Mouse (Mus musculus) kidney, postnatal 10 days (tissue): ENCODE results near the gene Zbtb16.

Source experiments
- DNase-seq: peaks from one replicate; pipeline ENCODE4 v3.0.0; 2021; ENCODE audit warnings: mixed read lengths

Gene Zbtb16

DNA sequence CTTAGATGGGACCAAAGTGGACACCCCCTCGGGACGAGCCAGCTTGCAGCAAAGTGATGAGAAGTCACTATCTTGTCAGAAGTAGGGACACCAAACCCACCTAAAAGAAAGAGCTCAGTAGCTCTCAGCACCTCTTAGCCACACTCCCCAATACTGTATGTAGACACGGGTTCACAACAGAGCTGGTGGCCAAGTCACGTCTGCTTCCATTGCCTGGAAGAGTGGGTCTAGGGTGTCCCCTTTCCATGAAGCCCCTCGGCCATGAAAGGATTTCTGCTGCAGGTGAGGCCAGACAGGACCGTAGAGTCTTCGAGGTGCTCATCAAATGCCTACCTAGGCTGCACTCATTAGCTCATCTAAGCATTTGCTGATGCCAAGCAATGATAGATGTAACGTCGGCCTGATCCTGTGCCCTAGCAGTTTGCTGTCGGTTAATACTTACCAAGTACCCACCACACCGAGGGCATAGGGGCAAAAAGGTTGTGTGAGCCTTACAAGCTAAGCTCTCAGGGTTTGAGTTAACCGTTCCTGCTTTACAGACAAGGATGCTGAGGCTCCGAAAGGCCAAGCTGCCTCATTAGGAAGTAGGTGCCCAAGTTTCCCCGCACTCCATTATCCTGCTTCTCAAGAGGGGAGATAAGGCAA, 94.5 kb downstream of the Zbtb16 start:
- no peak for DNase-seq

DNA sequence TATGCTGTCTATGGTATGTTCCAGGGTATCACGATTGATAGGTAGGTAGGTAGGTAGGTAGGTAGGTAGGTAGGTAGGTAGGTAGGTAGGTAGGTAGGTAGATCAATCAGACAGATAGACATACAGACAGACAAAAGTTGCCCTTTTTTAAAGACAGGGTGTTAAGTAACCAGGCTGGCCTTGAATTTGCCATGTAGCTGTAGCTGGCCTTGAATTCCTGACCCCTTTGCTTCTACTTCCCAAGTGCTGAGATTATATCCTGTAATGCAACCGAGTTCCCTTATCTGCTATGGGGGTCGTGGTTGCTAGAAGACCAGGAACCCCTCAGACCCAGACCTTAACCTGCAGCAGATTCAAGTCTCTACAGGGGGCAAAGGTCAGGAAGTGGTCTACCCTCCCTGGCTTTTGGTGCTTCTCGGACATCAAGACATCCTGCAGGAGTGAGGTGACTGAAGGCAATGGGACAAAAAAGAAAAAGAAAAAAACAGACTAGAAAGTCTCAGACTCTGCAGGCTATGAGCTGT, 95.2 kb downstream of the Zbtb16 start:
- DNase-seq, result no peak

DNA sequence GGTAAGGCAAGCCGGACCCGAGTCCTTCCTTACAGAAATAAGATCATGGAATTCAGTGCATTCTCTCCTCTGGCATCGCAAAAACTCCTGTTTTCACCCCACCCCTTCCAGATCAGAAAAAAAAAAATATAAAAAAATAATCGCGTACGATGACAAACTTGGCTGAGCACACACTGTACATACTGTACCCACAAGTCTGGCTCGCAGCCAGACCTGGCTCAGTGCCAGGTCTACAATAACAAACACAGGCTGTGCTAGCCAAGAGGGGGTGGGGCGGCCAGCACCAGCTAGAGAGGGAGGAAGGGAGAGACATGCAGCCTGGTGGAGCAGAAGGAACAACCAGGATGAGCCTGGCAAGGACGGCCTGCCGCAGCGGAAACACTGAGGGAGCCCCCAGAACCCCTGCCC, 95.9 kb downstream of the Zbtb16 start:
- peak; percentile 97 for DNase-seq

DNA sequence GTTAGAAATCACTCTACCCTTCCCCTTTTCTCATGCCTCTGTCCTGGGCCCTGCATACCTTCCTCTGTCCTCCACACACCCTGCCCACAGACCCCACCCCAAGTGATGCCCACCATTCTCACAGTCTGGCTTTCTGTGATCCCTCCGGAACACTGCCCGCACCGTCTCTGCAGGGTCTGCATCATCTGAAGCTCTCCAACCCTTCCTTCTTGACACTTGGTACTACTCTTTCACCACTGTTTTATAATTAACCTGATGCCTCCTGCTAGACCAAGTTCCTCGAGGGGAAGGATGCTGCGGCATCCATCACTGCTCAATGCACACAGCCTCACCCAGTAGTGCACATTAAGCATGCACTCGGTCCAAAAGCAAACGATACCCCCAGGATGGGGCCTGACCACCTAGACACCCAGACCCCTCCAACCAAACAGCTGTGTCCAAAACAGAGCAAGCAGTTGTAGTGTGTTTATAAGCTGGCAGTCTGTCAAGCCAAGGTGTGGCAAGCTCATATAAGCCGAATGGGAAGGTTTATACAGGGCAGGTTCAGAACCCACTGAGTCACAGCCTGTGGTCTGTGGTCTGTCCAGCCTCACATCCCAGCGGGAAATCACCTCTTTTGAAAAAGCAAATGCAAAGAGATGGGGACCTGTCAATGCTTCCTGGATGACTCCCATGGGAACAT, 97.1 kb downstream of the Zbtb16 start:
- DNase-seq, result no peak

DNA sequence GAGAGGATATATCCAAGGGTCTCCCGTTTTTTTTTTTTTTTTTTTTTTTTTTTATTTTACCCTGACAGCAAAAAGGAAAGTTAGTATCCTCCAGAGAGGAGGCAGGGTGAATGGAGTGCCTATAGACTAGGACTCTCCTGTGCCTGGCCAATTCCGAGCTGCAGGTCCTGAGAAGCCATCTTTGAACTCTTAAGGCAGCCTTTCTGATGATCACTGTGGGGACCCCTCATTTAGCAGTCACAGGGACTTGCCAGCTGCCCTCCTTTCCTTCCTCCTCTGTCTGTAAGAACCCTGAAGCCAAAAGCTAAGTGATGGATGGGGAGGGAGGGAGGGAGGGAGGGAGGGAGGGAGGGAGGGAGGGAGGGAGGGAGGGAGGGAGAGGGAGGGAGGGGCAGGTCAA, 98.1 kb downstream of the Zbtb16 start:
- no peak for DNase-seq

DNA sequence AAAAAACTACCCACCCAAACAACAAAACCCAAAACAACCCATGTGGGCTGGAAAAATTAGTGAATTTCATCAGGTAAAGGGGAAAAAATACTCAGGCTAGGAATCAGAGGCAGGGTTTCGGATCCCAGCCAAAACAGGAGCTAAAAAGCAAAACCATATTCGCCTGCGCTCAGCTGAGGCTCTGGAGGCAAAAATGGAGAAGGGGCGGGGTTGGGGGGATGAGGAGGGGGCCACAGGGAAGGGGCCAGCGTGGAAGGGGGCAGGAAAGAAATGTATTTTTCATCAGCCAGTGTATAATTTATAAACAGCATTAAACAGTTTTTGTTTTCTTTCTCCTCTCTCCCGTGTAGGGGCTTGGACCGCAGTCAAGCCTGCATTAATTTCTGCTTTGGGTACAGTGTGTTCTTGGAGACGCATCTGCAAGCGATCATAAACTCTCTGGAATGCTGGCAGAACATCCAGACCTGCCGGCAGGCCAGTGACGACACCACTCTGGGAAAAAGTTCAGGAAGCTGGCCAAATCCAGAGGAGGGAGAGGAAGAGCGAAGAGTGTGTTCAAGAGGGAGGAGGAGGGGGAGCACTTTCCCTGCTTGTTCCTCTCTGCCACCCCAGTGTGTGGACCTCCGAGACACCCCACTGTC, 98.7 kb downstream of the Zbtb16 start:
- peak; percentile 84 for DNase-seq

DNA sequence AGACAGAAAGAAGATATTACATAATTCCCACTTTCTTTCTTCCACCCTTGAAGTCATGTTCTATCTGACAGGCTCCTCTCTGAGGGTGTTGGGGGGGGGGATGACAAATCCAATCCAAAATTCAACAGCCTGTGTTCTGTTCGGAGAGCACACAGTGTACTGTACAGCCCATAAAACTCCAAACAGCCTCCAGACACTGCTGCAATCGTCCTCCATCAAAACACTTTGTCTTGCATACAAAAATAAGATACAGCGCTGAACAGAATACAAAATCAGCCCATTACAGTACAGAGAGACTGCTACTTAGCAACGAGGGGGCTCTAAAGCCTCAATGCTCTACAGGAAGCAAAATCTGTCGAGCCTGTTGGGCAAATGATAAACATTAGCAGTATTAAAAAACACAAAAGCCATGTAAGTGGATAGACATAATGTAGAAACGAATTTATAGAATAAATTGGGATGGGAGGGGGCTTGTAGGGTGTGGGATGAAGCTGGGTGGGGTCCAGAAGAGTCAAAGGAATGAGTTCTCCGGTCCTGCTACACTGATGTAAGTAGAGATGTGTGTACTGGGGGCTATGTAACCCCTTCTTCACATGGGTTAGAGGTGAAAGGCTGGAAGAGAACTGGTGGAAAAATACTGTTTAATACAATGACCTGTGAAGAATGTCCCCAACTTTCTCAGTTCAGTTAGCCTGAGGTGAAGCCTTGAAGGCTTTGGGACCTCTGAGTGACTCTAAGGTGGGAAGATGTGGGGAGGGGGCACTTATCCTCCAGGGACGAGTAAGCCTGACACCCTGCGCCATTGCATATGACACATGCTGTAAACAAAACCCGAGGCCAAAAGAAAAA, 99.4 kb downstream of the Zbtb16 start:
- DNase-seq, result no peak

DNA sequence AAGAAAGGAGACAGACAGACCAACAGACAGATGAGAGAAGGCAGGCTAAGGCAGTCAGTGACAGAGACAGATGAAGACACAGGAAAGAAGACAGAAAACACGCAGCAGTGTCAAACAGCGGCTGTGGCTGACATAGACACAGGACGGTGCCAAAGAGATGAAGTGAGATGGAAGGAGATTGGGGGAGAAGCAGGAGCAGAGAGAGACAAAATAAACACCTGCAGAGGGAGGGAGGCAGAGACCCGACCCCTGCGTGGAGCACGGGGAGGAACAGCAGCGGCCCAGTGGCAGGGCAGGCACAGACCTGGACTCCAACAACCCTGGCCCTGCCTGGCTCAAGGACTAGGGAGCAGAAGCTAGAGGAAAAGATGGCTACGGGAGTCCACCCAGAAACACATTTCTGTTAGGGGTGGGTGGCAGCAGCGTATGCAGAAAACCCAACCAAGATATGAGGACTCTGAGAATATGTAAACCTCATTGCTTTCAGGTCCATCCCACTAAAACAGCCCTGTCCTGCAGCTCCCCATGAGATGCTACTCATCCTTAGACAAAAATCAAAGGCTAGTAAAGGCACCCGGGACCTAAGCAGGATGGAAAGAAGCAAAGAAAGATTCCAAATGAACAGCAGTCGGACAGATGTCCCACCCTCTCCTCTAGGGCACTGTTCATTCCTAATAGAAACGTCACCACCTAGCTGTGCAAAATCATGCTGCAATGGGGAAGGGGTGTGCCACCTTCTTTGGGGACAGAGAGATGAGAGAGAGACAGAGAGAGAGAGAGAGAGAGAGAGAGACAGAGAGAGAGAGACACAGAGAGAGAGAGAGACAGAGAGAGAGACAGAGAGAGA, 100.3 kb downstream of the Zbtb16 start:
- no peak for DNase-seq

DNA sequence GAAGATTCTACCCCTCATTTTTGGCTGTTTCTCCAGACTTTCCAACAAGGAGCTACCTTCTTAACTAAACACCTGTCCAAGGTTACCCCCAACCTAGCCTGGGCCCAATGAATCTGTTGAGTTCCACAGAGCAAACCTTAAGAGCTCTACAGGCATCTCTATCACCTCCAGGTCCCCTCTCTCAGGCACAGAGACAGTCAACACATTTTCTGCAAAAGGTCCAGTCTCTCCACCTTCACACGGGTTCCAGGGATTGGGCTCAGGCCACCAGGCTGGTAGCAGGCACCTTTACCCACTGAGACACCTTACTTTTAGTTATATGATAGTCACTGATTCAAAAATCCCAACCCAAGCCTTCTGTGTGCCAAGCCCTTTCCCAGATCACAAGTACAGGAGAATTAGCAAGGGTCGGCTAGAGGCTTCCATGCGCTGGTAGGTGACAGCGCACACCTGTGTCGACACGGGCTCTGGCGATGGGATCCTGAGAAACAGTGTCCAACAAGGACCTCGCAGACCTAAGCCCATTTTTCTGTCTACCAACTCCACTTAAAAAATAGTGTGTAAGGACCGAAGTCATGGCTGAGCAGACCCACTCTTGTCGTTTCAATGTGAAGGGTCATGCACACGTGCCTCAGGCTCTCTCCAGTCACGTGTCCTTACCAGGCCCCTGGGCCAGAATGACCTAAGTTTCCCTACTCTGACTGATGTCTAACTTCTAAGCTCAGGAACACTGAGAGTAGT, 101.1 kb downstream of the Zbtb16 start:
- DNase-seq, result no peak

DNA sequence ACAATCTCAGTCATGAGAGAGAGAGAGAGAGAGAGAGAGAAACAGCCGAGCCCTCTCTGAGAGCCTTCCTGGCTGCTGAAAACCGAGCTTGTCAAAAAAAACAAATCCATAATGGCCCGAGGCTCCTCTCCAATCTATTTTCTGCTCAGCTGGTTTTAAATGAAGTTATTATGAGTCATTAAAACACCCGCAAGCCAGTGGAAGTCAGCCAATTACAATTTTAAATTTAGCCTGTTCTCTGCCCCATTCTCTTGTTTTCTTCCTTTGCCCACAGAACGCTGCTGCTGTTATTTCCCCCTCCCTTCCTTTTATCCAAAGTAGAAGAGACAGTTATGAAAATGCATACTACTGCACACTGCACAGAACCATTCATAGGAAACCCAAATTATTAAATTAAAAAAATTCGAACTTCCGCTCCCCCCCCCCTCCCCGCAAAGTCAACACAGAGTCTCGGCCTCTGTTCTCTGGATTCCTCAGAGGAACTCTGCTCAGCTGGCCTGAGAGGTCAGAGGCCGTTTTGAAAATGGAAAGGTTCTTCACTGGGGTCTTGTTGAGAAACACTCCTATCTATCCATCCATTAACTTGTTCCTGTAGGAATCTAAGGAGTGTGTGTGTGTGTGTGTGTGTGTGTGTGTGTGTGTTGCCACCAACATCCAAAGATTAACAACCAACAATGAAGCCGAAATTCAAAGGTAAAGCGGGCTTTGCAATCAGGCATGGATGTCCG, 102.0 kb downstream of the Zbtb16 start:
- DNase-seq, result peak; percentile 43

DNA sequence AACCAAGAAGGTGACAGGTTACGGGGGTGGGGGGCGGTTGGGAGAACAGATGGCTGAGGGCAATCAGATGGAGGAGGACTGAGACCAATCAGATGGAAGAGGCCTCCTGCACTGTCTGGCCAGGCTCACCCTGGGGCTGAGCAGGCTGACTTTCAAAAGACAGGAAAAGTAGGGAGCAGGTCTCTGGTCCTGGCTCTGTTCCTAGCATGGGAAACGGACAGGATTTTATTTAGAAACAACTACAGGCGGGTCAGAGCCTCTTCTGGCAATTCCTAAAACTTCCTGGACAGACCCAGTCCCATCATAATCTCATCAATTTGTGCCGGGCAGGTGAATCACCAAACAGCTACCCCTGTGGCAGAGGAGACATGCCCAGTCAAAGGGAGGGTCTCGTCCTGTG, 102.9 kb downstream of the Zbtb16 start:
- DNase-seq, result no peak

DNA sequence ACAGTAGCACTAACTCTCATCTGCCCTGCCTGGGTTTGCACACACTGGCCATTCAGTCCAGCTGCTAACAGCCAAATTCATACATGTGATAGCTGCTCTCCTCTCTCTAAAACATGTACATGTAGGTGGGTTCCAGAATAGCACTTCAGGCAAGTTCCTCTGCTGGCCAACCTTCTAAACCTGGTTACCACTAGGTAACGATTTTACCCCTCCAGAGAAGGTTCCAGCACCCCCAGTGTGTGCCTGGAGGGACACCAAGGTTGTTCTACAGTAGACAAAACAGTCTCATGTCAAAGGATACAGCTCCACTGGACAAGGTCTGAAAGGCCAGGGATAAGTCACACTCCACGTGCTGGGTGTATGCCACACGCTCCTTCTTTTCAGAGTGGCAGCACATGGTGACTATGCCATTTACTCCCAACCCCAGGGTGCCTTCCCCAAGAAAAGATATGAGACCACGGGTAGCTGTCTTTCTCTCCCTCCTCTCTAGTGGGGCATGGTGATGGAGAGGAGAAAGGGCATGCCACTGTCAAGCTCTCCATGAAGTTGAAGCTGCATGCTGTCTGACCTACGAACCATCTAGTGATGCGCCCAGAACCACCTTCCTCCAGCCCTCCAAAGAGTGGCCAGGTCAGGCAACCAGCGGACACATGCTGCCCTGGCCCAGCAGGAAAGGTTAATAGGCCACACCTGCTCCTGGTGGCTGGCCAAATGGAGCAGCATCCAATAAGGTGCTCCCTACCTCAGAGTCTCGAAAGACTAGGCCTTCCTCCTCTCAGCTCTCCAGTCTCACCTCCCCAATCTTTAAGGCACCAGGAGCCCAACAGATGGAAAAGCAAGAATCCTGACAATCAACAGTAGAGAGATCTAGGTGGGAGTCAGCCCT, 104.1 kb downstream of the Zbtb16 start:
- no peak for DNase-seq

DNA sequence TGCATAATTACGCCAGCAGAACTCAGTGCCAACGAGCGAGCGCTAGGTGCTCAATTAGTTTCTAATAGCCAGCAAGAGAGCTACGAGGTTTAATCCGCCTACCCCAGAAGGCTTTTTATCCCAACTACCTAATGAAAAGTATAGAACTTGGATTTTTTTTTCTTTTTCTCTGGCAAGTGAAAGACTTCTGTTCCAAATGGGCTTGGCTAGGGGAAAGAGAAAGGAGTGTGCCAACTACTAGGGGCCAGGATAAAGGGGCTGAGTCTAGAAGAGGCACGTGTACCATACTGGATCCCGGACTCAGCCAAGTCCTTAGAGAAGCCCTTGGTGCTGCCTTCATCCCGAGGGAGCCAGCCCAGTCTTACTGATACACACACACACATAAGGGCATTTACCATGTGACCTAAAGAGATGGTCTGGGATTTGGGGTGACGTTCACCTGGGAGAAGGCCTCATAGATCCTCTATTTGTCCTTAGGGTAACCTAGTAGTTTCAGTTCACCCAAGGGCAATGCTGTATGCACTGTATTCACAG, 105.5 kb downstream of the Zbtb16 start:
- no peak for DNase-seq

DNA sequence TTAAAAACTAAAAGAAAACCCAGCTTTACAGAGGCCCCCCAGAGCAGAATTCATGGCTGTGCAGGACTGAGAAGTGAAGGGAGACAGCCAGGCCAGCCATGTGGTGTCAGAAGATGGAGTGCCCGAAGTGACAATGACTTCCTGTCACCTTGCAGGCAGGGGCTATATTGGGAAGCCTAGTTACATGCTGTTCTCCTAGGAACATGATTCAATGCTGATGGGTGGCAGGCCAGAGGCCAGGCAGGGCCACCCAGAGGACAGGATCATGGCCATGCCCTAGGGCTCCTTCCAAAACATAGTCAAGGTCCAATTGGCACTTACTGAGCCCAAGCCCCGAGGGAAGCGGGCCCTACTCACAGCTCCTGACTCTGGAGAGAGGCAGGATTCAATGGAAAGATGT, 106.6 kb downstream of the Zbtb16 start:
- DNase-seq, result no peak

DNA sequence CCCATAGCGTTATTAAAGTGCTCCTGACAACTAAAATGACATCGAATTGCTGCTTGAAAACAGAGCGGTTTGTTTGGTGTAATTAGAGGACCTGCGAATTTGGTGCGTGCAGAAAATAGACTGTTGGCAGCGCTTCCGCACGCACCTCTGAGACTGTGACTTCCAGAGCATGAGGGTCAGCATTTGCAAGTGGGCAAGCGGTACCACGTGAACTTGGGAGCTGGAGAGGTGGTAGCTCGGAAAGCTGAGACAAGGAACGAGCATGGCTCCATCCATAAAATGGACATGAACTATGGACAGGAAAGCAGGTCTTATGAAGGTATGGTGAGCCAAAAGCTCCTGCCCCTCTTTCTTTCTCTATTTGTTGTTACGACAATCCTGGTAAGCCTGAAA, 107.3 kb downstream of the Zbtb16 start:
- no peak for DNase-seq

DNA sequence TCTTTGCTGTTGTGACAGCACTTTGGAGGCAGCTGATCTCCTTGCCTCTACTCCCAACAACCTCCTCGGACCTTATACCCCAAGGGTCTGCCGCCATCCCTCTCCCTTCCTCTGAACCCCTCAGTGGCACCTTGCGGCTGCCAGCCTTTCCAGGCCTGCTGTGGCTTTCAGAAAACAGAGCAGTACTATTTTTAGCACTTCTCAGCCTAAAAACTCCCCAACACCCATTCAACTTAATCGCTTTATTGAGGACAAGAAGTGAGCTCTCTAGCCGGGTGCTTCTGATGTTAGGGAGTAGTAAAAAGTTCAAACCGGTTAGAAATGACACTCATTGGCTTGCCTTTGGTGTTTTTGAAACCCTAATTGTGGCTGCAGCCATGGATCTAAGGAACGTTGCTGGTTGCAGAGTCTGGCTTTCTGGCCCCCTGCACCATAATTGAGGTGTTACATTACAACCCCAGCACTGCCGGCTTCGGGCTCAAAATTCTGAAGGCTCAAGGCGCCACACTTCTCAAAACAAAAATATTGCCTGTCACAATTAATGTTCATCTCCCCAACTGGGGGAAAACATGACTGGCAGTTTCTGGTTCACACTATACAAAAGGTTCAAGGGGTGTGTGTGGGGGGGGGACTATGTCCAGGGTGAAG, 107.8 kb downstream of the Zbtb16 start:
- no peak for DNase-seq

DNA sequence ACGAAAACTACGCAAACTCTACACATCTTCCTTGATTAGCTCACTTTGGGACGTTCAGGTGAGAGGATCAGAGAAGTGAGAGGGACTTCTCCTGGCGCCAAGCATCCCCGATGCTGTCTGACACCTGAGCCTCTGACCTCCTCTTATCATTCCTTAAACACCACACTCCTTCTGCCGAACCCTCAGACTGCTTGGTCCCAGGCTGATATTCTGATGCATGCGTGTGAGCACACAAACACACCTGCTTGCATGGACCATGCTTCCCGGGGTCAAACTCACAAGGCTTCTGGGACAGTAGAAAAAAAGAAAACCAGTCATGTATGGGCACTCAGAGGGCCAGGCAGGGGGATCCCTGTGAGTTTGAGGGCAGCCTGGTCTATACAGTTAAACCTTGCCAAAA, 109.7 kb downstream of the Zbtb16 start:
- DNase-seq, result no peak

DNA sequence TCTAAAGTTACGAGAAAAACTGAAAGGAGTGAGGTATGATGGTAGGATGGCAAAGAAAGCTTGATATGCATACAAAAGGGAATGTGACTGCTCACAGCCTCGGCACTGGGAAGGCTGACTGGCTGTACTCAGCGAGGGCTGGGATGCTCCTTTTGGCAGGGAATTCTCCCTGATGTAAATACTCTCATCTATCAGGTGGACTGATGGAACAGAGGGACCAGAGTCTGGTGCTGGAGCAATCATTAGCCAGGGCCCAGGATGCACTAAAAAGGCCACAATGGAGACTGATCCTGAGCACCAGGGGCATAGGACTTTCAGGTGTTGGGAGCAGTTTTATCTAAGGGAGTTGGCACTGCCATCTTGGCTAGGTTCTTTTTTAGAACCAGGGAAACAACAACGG, 110.1 kb downstream of the Zbtb16 start:
- DNase-seq, result no peak

DNA sequence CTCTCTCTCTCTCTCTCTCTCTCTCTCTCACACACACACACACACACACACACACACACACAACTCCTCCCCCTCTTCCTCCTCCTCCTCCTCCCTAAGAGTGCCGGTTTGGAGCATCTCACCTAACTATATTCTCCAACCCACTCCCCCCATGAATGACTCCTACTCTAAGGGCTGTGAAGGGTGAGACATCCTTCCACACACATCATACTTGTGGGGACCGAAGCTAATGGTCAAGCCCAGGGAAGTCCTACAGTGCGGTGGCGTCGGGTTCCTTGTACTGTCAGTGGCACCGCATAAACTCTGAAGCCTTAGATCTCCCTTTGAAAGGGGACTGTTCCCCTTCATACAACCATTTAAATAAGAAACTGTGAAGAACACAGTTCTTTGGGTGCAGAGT, 110.9 kb downstream of the Zbtb16 start:
- DNase-seq, result no peak
